In the genomic region with DNA sequence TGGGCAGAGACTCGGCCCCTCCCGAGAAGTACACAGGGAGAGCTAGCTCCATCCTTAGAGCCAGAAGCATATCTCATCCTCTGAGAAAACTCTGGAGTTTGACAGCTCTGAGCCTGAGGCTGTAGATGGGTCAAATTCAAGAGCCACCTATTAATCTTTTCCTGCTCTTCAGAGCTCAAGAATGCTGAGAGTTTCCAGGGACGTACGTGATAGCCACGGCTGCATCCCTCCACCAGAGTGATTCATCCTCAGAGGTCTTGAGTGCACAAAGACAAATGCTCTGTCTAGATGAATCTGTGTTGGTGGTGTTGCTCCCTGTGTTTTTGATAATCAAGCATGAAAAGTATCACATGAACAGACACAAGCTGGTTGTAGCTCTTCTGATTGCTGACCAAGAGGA, we compare ENCODE assay signal across 20 mouse cellular contexts. TPM values are rescaled to one million over a fixed set of nuclear protein-coding genes. Genes with fewer than 3 reads are reported as not detected.
A peak's percentile ranks its signal among the peaks of the same experiment; 100 is the strongest.
DNase-seq lines count a peak whose midpoint lies in the region; ATAC-seq and TF ChIP-seq lines count a peak whose summit lies in the region.
"Had no signal": no experiment of that assay in that cellular context is flagged by ENCODE, and none has a peak within 500 bp of the region (broad histone marks: within the 10 kb centered on the region; RNA-seq: fewer than 3 reads in every experiment).

No protein-coding gene starts in this region.

- no peaks in the 10 kb centered on the region for H3K36me3 ChIP-seq in heart, embryonic 10.5 days
- H3K36me3 ChIP-seq in heart, embryonic 11.5 days (ENCODE audit: control insufficient read depth, insufficient read depth, low read length), result no peaks in the 10 kb centered on the region
- H3K36me3 ChIP-seq in stomach, postnatal 0 days (ENCODE audit: control insufficient read depth, insufficient read depth, low read length), result no peaks in the 10 kb centered on the region
- H3K36me3 ChIP-seq in liver, embryonic 11.5 days (ENCODE audit: control insufficient read depth, insufficient read depth, low read length), result no peaks in the 10 kb centered on the region
- no peaks in the 10 kb centered on the region for H3K36me3 ChIP-seq in midbrain, embryonic 10.5 days
- H3K36me3 ChIP-seq: embryonic facial prominence, embryonic 15.5 days; forebrain, embryonic 10.5 days; hindbrain, embryonic 10.5 days had no signal

- ATAC-seq in heart, embryonic 11.5 days (replicated peaks; ENCODE audit: insufficient number of reproducible peaks, low FRiP score, low TSS enrichment), result no peak
- ATAC-seq in stomach, postnatal 0 days (ENCODE audit: low FRiP score, low TSS enrichment), result 0 out of 2 replicates have a peak, but pooled peaks have one; percentile 47
- ATAC-seq in liver, embryonic 11.5 days (replicated peaks; ENCODE audit: low FRiP score), result no peak
- ATAC-seq: forebrain, embryonic 14.5 days had no signal

- TF ChIP-seq CTCF in stomach, postnatal 0 days (IDR thresholded peaks at IDR 0.05; ENCODE audit: low read depth), result no peak

- no peaks in the 10 kb centered on the region for H3K9me3 ChIP-seq in heart, embryonic 10.5 days
- no peaks in the 10 kb centered on the region for H3K9me3 ChIP-seq in heart, embryonic 11.5 days (replicated peaks; ENCODE audit: control insufficient read depth, low read length)
- no peaks in the 10 kb centered on the region for H3K9me3 ChIP-seq in stomach, postnatal 0 days (ENCODE audit: control insufficient read depth, low read length)
- no peaks in the 10 kb centered on the region for H3K9me3 ChIP-seq in liver, embryonic 11.5 days (ENCODE audit: control insufficient read depth, low read length)
- H3K9me3 ChIP-seq in midbrain, embryonic 10.5 days (replicated peaks), result no peaks in the 10 kb centered on the region
- H3K9me3 ChIP-seq: embryonic facial prominence, embryonic 15.5 days; forebrain, embryonic 10.5 days; hindbrain, embryonic 10.5 days had no signal

- H3K9ac ChIP-seq in heart, embryonic 11.5 days (ENCODE audit: low read depth, low read length), result no peak overlapping the region
- no peak overlapping the region for H3K9ac ChIP-seq in stomach, postnatal 0 days (ENCODE audit: low read length)
- H3K9ac ChIP-seq in liver, embryonic 11.5 days (ENCODE audit: low read depth, low read length), result no peak overlapping the region
- H3K9ac ChIP-seq: embryonic facial prominence, embryonic 15.5 days; hindbrain, embryonic 14.5 days had no signal

- 39% methylated on average over 5 of the region's 5 CpGs for WGBS in heart, embryonic 10.5 days
- 34% methylated on average over 5 of the region's 5 CpGs for WGBS in heart, embryonic 11.5 days (ENCODE audit: insufficient replicate concordance)
- WGBS in stomach, postnatal 0 days, result 41% methylated on average over 5 of the region's 5 CpGs
- 66% methylated on average over 5 of the region's 5 CpGs for WGBS in liver, embryonic 11.5 days
- 79% methylated on average over 5 of the region's 5 CpGs for WGBS in midbrain, embryonic 10.5 days

- no peaks in the 10 kb centered on the region for H3K27me3 ChIP-seq in heart, embryonic 10.5 days (ENCODE audit: insufficient read depth, poor library complexity, severe bottlenecking)
- H3K27me3 ChIP-seq in heart, embryonic 11.5 days (ENCODE audit: control insufficient read depth, insufficient read depth, low read length), result no peaks in the 10 kb centered on the region
- H3K27me3 ChIP-seq in stomach, postnatal 0 days (ENCODE audit: control insufficient read depth, insufficient read depth, low read length), result no peaks in the 10 kb centered on the region
- H3K27me3 ChIP-seq in liver, embryonic 11.5 days (replicated peaks; ENCODE audit: control insufficient read depth, insufficient read depth, low read length), result no peaks in the 10 kb centered on the region
- H3K27me3 ChIP-seq in midbrain, embryonic 10.5 days (ENCODE audit: low read depth, poor library complexity, severe bottlenecking), result no peaks in the 10 kb centered on the region
- H3K27me3 ChIP-seq: embryonic facial prominence, embryonic 15.5 days had no signal

- no peak overlapping the region for H3K4me3 ChIP-seq in heart, embryonic 10.5 days
- no peak overlapping the region for H3K4me3 ChIP-seq in heart, embryonic 11.5 days (ENCODE audit: low read depth, low read length)
- H3K4me3 ChIP-seq in stomach, postnatal 0 days (ENCODE audit: low read depth, low read length), result no peak overlapping the region
- no peak overlapping the region for H3K4me3 ChIP-seq in liver, embryonic 11.5 days (ENCODE audit: low read depth, low read length)
- H3K4me3 ChIP-seq in midbrain, embryonic 10.5 days, result no peak overlapping the region
- H3K4me3 ChIP-seq: embryonic facial prominence, embryonic 15.5 days; erythroblast, embryonic 14.5 days; forebrain, embryonic 10.5 days; gastrocnemius, adult 2 months; hindbrain, embryonic 10.5 days had no signal

- no peak for TF ChIP-seq EP300 in stomach, postnatal 0 days (optimal IDR thresholded peaks at IDR 0.05)

- DNase-seq in heart, embryonic 10.5 days (ENCODE audit: low spot score), result peak; percentile 52
- peak; percentile 68 for DNase-seq in 3T3-L1 (ENCODE audit: low read depth, low spot score)
- DNase-seq in mesoderm, embryonic 11.5 days (ENCODE audit: low read depth, low spot score), result peak; percentile 19
- no peak for DNase-seq in stomach, postnatal 0 days (ENCODE audit: low spot score)
- DNase-seq in liver, embryonic 11.5 days (ENCODE audit: low spot score), result no peak
- DNase-seq in midbrain, embryonic 10.5 days (ENCODE audit: low spot score), result no peak
- DNase-seq: adrenal gland, adult 8-10 months; cerebellum, adult 11 months; cerebellum, adult 8-10 months; cerebellum, postnatal 14 days; embryo, embryonic 11 days; gastrocnemius, adult 2 months; gastrocnemius, postnatal 25 days had no signal

- H3K4me1 ChIP-seq in heart, embryonic 10.5 days, result peaks cover 7% of the 10 kb centered on the region; the same call in 1 of the 2 replicates
- no peaks in the 10 kb centered on the region for H3K4me1 ChIP-seq in heart, embryonic 11.5 days (ENCODE audit: control insufficient read depth, insufficient read depth, low read length)
- H3K4me1 ChIP-seq in stomach, postnatal 0 days (replicated peaks; ENCODE audit: control insufficient read depth, insufficient read depth), result no peaks in the 10 kb centered on the region
- H3K4me1 ChIP-seq in liver, embryonic 11.5 days (replicated peaks; ENCODE audit: control insufficient read depth, insufficient read depth, low read length), result no peaks in the 10 kb centered on the region; the same call in 1 of the 2 replicates
- no peaks in the 10 kb centered on the region for H3K4me1 ChIP-seq in midbrain, embryonic 10.5 days
- H3K4me1 ChIP-seq: embryonic facial prominence, embryonic 15.5 days; forebrain, embryonic 10.5 days; hindbrain, embryonic 10.5 days had no signal

- no peak overlapping the region for H3K4me2 ChIP-seq in heart, embryonic 11.5 days
- H3K4me2 ChIP-seq in stomach, postnatal 0 days (replicated peaks; ENCODE audit: low read depth), result no peak overlapping the region
- no peak overlapping the region for H3K4me2 ChIP-seq in liver, embryonic 11.5 days
- H3K4me2 ChIP-seq: embryonic facial prominence, embryonic 15.5 days; hindbrain, embryonic 14.5 days had no signal

- no peak overlapping the region for H3K27ac ChIP-seq in heart, embryonic 10.5 days
- H3K27ac ChIP-seq in heart, embryonic 11.5 days (ENCODE audit: low read depth, low read length), result no peak overlapping the region
- H3K27ac ChIP-seq in stomach, postnatal 0 days (replicated peaks), result no peak overlapping the region
- no peak overlapping the region for H3K27ac ChIP-seq in liver, embryonic 11.5 days (ENCODE audit: low read depth, low read length)
- H3K27ac ChIP-seq in midbrain, embryonic 10.5 days (replicated peaks), result no peak overlapping the region
- H3K27ac ChIP-seq: embryonic facial prominence, embryonic 15.5 days; forebrain, embryonic 10.5 days; gastrocnemius, adult 2 months; hindbrain, embryonic 10.5 days; hindbrain, embryonic 14.5 days had no signal

RNA-seq across cellular contexts. Expression of gene Cpsf2, which starts 38.6 kb away (rescaled TPM):
- polyA plus RNA-seq in heart, embryonic 10.5 days (2016; fragmentation: Nextera tagmentation; extraction: Ambion mirVana), result 27.5 and 29.0 TPM in 2 replicates
- 26.3 and 31.5 TPM in 2 replicates for polyA plus RNA-seq in heart, embryonic 11.5 days (2014; fragmentation: Nextera tagmentation; extraction: Ambion mirVana)
- polyA plus RNA-seq in stomach, postnatal 0 days (2015; fragmentation: Nextera tagmentation; extraction: Ambion mirVana), result 12.1 and 13.9 TPM in 2 replicates
- 46.9 and 48.8 TPM in 2 replicates for polyA plus RNA-seq in liver, embryonic 11.5 days (2014; fragmentation: Nextera tagmentation; extraction: Ambion mirVana)
- 38.9 and 39.5 TPM in 2 replicates for polyA plus RNA-seq in midbrain, embryonic 10.5 days (2016; fragmentation: Nextera tagmentation; extraction: Ambion mirVana)

RNA-seq across cellular contexts. Expression of gene Atxn3, which starts 56.4 kb away (rescaled TPM):
- 8.1 and 8.4 TPM in 2 replicates for polyA plus RNA-seq in heart, embryonic 10.5 days (2016; fragmentation: Nextera tagmentation; extraction: Ambion mirVana)
- 9.6 and 12.5 TPM in 2 replicates for polyA plus RNA-seq in heart, embryonic 11.5 days (2014; fragmentation: Nextera tagmentation; extraction: Ambion mirVana)
- 12.0 and 13.4 TPM in 2 replicates for polyA plus RNA-seq in stomach, postnatal 0 days (2015; fragmentation: Nextera tagmentation; extraction: Ambion mirVana)
- polyA plus RNA-seq in liver, embryonic 11.5 days (2014; fragmentation: Nextera tagmentation; extraction: Ambion mirVana), result 21.4 and 23.4 TPM in 2 replicates
- polyA plus RNA-seq in midbrain, embryonic 10.5 days (2016; fragmentation: Nextera tagmentation; extraction: Ambion mirVana), result 14.4 and 16.2 TPM in 2 replicates

Comparison
In these comparisons a context has a peak if more than half of its experiments do, and no peak if none do; other contexts are left out.
1. DNase-seq: peak in heart, embryonic 10.5 days (single experiment), 3T3-L1 (single experiment) and mesoderm, embryonic 11.5 days (single experiment); none in stomach, postnatal 0 days (single experiment), liver, embryonic 11.5 days (single experiment) and midbrain, embryonic 10.5 days (single experiment).